Mouse (Mus musculus): ENCODE measurements around the gene Arnt2. TPM values are rescaled to one million over a fixed set of nuclear protein-coding genes. Genes with fewer than 3 reads are reported as not detected.

Gene Arnt2
- polyA plus RNA-seq, 1 experiment from 2014 or later, result not detected

GRCm38 (mm10) chr7:84372871-84373270 is 37.1 kb downstream of the Arnt2 start:
- Histone ChIP-seq H3K4me1 (ENCODE audit: insufficient read depth) (no peaks in the 10 kb centered on the region), H3K4me2 (ENCODE audit: low read depth, low read length) (no peak overlapping the region), H3K9ac (replicated peaks) (no peak overlapping the region), H3K4me3 (ENCODE audit: low read depth, low read length) (no peak overlapping the region), H3K27me3 (ENCODE audit: insufficient read depth, low read length) (no peaks in the 10 kb centered on the region), H3K36me3 (replicated peaks; ENCODE audit: insufficient read depth, low read length) (no peaks in the 10 kb centered on the region), H3K27ac (ENCODE audit: low read depth) (no peak overlapping the region), H3K9me3 (ENCODE audit: low read length) (no peaks in the 10 kb centered on the region)
- TF ChIP-seq CTCF (IDR thresholded peaks at IDR 0.05; ENCODE audit: low read depth), result no peak
- no peak for TF ChIP-seq EP300 (IDR thresholded peaks at IDR 0.05; ENCODE audit: low read depth)
- 91% methylated on average over 1 of the region's 1 CpGs for WGBS (ENCODE audit: insufficient replicate concordance)
- ATAC-seq (no peak), DNase-seq (no peak)

- H3K9me3 ChIP-seq (ENCODE audit: low read length), result no peaks in the 10 kb centered on the region
- DNase-seq (no peak), ATAC-seq (no peak)
- H3K27me3 ChIP-seq (ENCODE audit: insufficient read depth, low read length), result no peaks in the 10 kb centered on the region
- no peaks in the 10 kb centered on the region for H3K36me3 ChIP-seq (replicated peaks; ENCODE audit: insufficient read depth, low read length)
- H3K4me3 ChIP-seq (ENCODE audit: low read depth, low read length), result no peak overlapping the region
- no peak overlapping the region for H3K9ac ChIP-seq (replicated peaks)
- no peak overlapping the region for H3K4me2 ChIP-seq (ENCODE audit: low read depth, low read length)
- 62% methylated on average over 7 of the region's 7 CpGs for WGBS (ENCODE audit: insufficient replicate concordance)
- H3K27ac ChIP-seq (ENCODE audit: low read depth), result no peak overlapping the region
- no peaks in the 10 kb centered on the region for H3K4me1 ChIP-seq (ENCODE audit: insufficient read depth)
- TF ChIP-seq EP300 (IDR thresholded peaks at IDR 0.05; ENCODE audit: low read depth), result no peak
Observed at GRCm38 (mm10) chr7:84372280-84372679, 37.7 kb downstream of the Arnt2 start.

GRCm38 (mm10) chr7:84370911-84371592 is 38.9 kb downstream of the Arnt2 start:
- no peak for TF ChIP-seq CTCF (IDR thresholded peaks at IDR 0.05; ENCODE audit: low read depth)
- no peak for TF ChIP-seq EP300 (IDR thresholded peaks at IDR 0.05; ENCODE audit: low read depth)
- no peak overlapping the region for H3K9ac ChIP-seq (replicated peaks)
- H3K4me1 ChIP-seq (ENCODE audit: insufficient read depth), result no peaks in the 10 kb centered on the region
- no peak overlapping the region for H3K27ac ChIP-seq (ENCODE audit: low read depth)
- 67% methylated on average over 6 of the region's 6 CpGs for WGBS (ENCODE audit: insufficient replicate concordance)
- H3K4me3 ChIP-seq (ENCODE audit: low read depth, low read length), result no peak overlapping the region
- H3K9me3 ChIP-seq (ENCODE audit: low read length), result no peaks in the 10 kb centered on the region
- no peak overlapping the region for H3K4me2 ChIP-seq (ENCODE audit: low read depth, low read length)
- no peak for DNase-seq
- no peaks in the 10 kb centered on the region for H3K36me3 ChIP-seq (replicated peaks; ENCODE audit: insufficient read depth, low read length)
- ATAC-seq, result no peak
- no peaks in the 10 kb centered on the region for H3K27me3 ChIP-seq (ENCODE audit: insufficient read depth, low read length)

GRCm38 (mm10) chr7:84366251-84366650 is 43.7 kb downstream of the Arnt2 start:
- Histone ChIP-seq H3K9me3 (ENCODE audit: low read length) (no peaks in the 10 kb centered on the region), H3K27me3 (ENCODE audit: insufficient read depth, low read length) (no peaks in the 10 kb centered on the region), H3K27ac (ENCODE audit: low read depth) (no peak overlapping the region), H3K4me2 (ENCODE audit: low read depth, low read length) (no peak overlapping the region), H3K36me3 (replicated peaks; ENCODE audit: insufficient read depth, low read length) (no peaks in the 10 kb centered on the region), H3K4me3 (ENCODE audit: low read depth, low read length) (no peak overlapping the region), H3K9ac (replicated peaks) (no peak overlapping the region), H3K4me1 (ENCODE audit: insufficient read depth) (no peaks in the 10 kb centered on the region)
- DNase-seq (no peak), ATAC-seq (no peak)
- WGBS (ENCODE audit: insufficient replicate concordance), result 72% methylated on average over 4 of the region's 4 CpGs
- no peak for TF ChIP-seq CTCF (IDR thresholded peaks at IDR 0.05; ENCODE audit: low read depth)
- no peak for TF ChIP-seq EP300 (IDR thresholded peaks at IDR 0.05; ENCODE audit: low read depth)

GRCm38 (mm10) chr7:84362711-84363110 is 47.3 kb downstream of the Arnt2 start:
- no peaks in the 10 kb centered on the region for H3K4me1 ChIP-seq (ENCODE audit: insufficient read depth)
- ATAC-seq (no peak), DNase-seq (no peak)
- H3K36me3 ChIP-seq (replicated peaks; ENCODE audit: insufficient read depth, low read length), result no peaks in the 10 kb centered on the region
- no peak overlapping the region for H3K27ac ChIP-seq (ENCODE audit: low read depth)
- H3K9me3 ChIP-seq (ENCODE audit: low read length), result no peaks in the 10 kb centered on the region
- 39% methylated on average over 2 of the region's 2 CpGs for WGBS (ENCODE audit: insufficient replicate concordance)
- no peak overlapping the region for H3K4me3 ChIP-seq (ENCODE audit: low read depth, low read length)
- TF ChIP-seq CTCF (IDR thresholded peaks at IDR 0.05; ENCODE audit: low read depth), result no peak
- no peak for TF ChIP-seq EP300 (IDR thresholded peaks at IDR 0.05; ENCODE audit: low read depth)
- no peaks in the 10 kb centered on the region for H3K27me3 ChIP-seq (ENCODE audit: insufficient read depth, low read length)
- H3K4me2 ChIP-seq (ENCODE audit: low read depth, low read length), result no peak overlapping the region
- H3K9ac ChIP-seq (replicated peaks), result no peak overlapping the region

- H3K36me3 ChIP-seq (replicated peaks; ENCODE audit: insufficient read depth, low read length), result no peaks in the 10 kb centered on the region
- H3K4me2 ChIP-seq (ENCODE audit: low read depth, low read length), result no peak overlapping the region
- ATAC-seq (no peak), DNase-seq (no peak)
- H3K4me1 ChIP-seq (ENCODE audit: insufficient read depth), result no peaks in the 10 kb centered on the region
- WGBS (ENCODE audit: insufficient replicate concordance), result 71% methylated on average over 10 of the region's 10 CpGs
- no peak overlapping the region for H3K4me3 ChIP-seq (ENCODE audit: low read depth, low read length)
- H3K27ac ChIP-seq (ENCODE audit: low read depth), result no peak overlapping the region
- H3K9ac ChIP-seq (replicated peaks), result no peak overlapping the region
- no peaks in the 10 kb centered on the region for H3K27me3 ChIP-seq (ENCODE audit: insufficient read depth, low read length)
- H3K9me3 ChIP-seq (ENCODE audit: low read length), result no peaks in the 10 kb centered on the region
- TF ChIP-seq EP300 (IDR thresholded peaks at IDR 0.05; ENCODE audit: low read depth) (no peak), CTCF (IDR thresholded peaks at IDR 0.05; ENCODE audit: low read depth) (no peak)
Observed at GRCm38 (mm10) chr7:84361086-84361684, 48.8 kb downstream of the Arnt2 start.

Measured in liver, postnatal 0 days (tissue).